Mouse (Mus musculus): Measurements from ENCODE around the gene Ugt1a8. TPM values are rescaled to one million over a fixed set of nuclear protein-coding genes. Genes with fewer than 3 reads are reported as not detected.
"Not testable (repeated sequence)": the region's sequence is repeated elsewhere in the genome, so short reads cannot be mapped to it uniquely, and the experiment has no call there.

Gene Ugt1a8
- not detected for polyA plus RNA-seq (2012; fragmentation: generic; extraction: Trizol)
- long read RNA-seq, experiment 1, result 0 reads
- long read RNA-seq, experiment 2, result 0 reads

DNA sequence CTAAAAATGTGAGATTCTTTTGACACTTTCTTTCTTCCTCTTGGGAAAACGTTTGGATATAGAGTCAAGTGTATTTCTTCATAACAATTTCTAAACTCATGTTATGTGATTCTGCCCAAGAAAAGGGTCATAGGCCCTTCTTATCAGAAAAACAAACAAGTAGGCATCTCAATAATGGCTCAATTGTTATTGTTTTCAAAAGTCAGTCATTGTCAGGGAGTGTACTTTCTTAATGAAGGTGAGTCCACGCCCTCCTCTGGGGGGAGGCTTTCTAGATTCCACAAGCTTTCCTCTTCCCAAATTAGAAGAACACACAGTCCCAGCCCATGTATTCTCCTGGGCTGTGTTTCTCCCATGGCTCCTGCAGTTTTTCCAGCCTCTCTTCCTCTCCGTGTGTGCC is at the start of gene Ugt1a8:
Ugt1a8 (plus strand) TSS at position 301 of the 400 bp plus-strand sequence.
- H3K27me3 ChIP-seq (ENCODE audit: control insufficient read depth, insufficient read depth, insufficient read length), result peaks cover 14% of the 10 kb centered on the region
- no peaks in the 10 kb centered on the region for H3K79me3 ChIP-seq (ENCODE audit: low read depth)
- H3K36me3 ChIP-seq (ENCODE audit: control insufficient read depth, insufficient read depth), result no peaks in the 10 kb centered on the region
- H3K4me3 ChIP-seq (ENCODE audit: insufficient read depth, poor library complexity, severe bottlenecking), result no peak within 1 kb of the TSS
- TF ChIP-seq CTCF (IDR thresholded peaks at IDR 0.05; ENCODE audit: control insufficient read depth, insufficient read depth, insufficient read length) (no peak), FOSL1 (IDR thresholded peaks at IDR 0.05; ENCODE audit: insufficient read depth, low read length, poor library complexity, severe bottlenecking) (no peak), MAX (IDR thresholded peaks at IDR 0.05) (no peak), MYOD1 (IDR thresholded peaks at IDR 0.05; ENCODE audit: control insufficient read depth, insufficient read length, low read depth) (no peak), MYOG (IDR thresholded peaks at IDR 0.05; ENCODE audit: control insufficient read depth, extremely low read depth, insufficient read length) (no peak), USF1 (IDR thresholded peaks at IDR 0.05; ENCODE audit: low read depth) (no peak), CEBPB (IDR thresholded peaks at IDR 0.05; ENCODE audit: low read depth) (no peak)
- no peaks in the 10 kb centered on the region for H3K79me2 ChIP-seq (ENCODE audit: control insufficient read depth, insufficient read depth)
- H3ac ChIP-seq (ENCODE audit: control insufficient read depth, insufficient read length, low read depth), result no peak within 1 kb of the TSS

DNA sequence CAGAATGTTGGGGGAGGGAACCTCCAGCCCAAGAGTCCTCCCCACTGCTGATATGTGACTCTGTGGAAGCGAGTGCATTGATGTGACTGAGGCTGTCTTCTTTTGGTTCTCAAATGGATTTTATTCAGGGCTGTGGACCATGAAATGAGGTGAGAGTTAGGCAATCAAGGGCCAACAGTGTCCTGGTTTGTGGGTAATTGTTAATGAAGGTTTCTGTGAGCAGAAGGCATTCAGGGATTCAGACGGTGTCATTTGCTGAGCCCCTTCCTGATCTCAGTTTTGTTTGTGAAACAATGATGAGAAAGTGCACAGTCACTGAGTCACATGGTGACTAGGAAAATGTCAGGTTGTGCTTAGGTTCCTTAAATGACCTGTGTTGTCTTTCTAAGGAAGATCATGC is 44.6 kb upstream of the Ugt1a8 start:
- H3K79me3 ChIP-seq (ENCODE audit: low read depth); H3K27me3 ChIP-seq (ENCODE audit: control insufficient read depth, insufficient read depth, insufficient read length); H3K79me2 ChIP-seq (ENCODE audit: control insufficient read depth, insufficient read depth); H3ac ChIP-seq (ENCODE audit: control insufficient read depth, insufficient read length, low read depth); H3K4me3 ChIP-seq (ENCODE audit: insufficient read depth, poor library complexity, severe bottlenecking); H3K36me3 ChIP-seq (ENCODE audit: control insufficient read depth, insufficient read depth): not testable (repeated sequence)

DNA sequence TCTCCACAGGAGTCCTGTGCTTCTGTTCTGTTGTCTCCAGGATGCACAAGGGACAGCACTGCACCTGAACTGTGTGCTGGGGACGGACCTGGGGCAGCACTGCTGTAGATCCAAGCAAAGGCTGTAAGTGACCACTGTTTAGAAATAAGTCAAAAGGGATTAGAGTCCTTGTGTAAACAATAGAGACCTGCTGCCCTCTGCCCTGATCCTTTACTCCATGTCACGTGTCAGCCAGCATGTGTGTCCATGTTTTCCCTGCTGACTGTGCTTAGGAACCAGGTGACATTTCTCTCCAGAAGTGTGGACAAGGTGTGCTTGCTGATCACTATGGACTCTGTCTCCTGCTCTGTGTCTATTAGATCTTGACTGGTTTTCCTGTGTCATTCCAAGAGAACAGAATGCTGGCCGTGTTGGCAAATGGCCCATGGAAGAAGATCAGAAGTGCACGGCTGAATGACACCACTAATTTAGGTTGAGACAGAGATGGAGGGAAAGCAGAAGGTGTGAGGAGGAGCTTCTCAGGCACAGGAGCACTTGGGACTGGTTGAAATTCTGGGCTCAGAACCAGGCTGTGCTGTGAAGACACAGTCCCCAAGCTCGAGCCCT is 42.7 kb upstream of the Ugt1a8 start:
- not testable (repeated sequence) for H3K79me3 ChIP-seq (ENCODE audit: low read depth); H3K79me2 ChIP-seq (ENCODE audit: control insufficient read depth, insufficient read depth); H3K27me3 ChIP-seq (ENCODE audit: control insufficient read depth, insufficient read depth, insufficient read length); H3K36me3 ChIP-seq (ENCODE audit: control insufficient read depth, insufficient read depth); H3K4me3 ChIP-seq (ENCODE audit: insufficient read depth, poor library complexity, severe bottlenecking); H3ac ChIP-seq (ENCODE audit: control insufficient read depth, insufficient read length, low read depth)

DNA sequence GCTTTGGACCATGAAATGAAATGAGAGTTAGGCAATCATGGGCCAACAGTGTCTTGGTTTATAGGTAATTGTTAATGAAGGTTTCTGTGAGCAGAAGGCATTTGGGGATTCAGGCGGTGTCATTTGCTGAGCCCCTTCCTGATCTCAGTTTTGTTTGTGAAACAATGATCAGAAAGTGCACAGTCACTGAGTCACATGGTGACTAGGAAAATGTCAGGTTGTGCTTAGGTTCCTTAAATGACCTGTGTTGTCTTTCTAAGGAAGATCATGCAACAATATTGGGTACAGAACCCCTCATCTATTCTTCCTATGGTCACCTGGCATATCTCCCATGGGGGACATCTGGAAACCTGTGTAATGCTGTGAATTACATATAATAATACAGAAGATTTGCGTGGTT is 40.2 kb upstream of the Ugt1a8 start:
- H3K27me3 ChIP-seq (ENCODE audit: control insufficient read depth, insufficient read depth, insufficient read length); H3K36me3 ChIP-seq (ENCODE audit: control insufficient read depth, insufficient read depth); H3K79me3 ChIP-seq (ENCODE audit: low read depth); H3ac ChIP-seq (ENCODE audit: control insufficient read depth, insufficient read length, low read depth); H3K79me2 ChIP-seq (ENCODE audit: control insufficient read depth, insufficient read depth); H3K4me3 ChIP-seq (ENCODE audit: insufficient read depth, poor library complexity, severe bottlenecking): not testable (repeated sequence)

DNA sequence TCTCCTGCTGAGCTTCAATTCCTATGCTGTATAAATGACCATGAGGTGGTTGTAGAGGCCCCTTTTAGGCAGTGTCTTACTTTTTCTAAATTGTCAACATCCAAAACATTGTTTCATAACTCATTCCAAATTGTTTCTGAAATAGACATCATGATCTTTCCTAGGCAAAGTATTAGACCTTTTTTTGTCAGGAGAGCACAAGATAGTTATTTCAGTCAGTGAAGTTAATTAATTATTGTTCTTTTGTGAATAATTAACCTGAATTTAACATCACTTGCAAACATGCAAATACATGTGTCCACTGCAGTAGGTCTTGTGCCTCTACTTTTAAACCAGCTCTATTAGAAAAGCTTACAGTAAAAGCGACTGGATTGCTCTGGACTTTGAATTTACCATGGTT is 32.5 kb upstream of the Ugt1a8 start, which contains the start of gene Ugt1a10:
Ugt1a10 (plus strand) TSS at position 301 of the 400 bp plus-strand sequence.
- Histone ChIP-seq H3ac (ENCODE audit: control insufficient read depth, insufficient read length, low read depth) (no peak within 1 kb of the TSS), H3K27me3 (ENCODE audit: control insufficient read depth, insufficient read depth, insufficient read length) (peaks cover 3% of the 10 kb centered on the region), H3K4me3 (ENCODE audit: insufficient read depth, poor library complexity, severe bottlenecking) (no peak within 1 kb of the TSS), H3K36me3 (ENCODE audit: control insufficient read depth, insufficient read depth) (no peaks in the 10 kb centered on the region), H3K79me3 (ENCODE audit: low read depth) (no peaks in the 10 kb centered on the region), H3K79me2 (ENCODE audit: control insufficient read depth, insufficient read depth) (no peaks in the 10 kb centered on the region)
- TF ChIP-seq USF1 (IDR thresholded peaks at IDR 0.05; ENCODE audit: low read depth), result no peak
- TF ChIP-seq FOSL1 (IDR thresholded peaks at IDR 0.05; ENCODE audit: insufficient read depth, low read length, poor library complexity, severe bottlenecking), result no peak
- TF ChIP-seq MYOD1 (IDR thresholded peaks at IDR 0.05; ENCODE audit: control insufficient read depth, insufficient read length, low read depth), result no peak
- no peak for TF ChIP-seq MAX (IDR thresholded peaks at IDR 0.05)
- no peak for TF ChIP-seq CTCF (IDR thresholded peaks at IDR 0.05; ENCODE audit: control insufficient read depth, insufficient read depth, insufficient read length)
- no peak for TF ChIP-seq CEBPB (IDR thresholded peaks at IDR 0.05; ENCODE audit: low read depth)
- no peak for TF ChIP-seq MYOG (IDR thresholded peaks at IDR 0.05; ENCODE audit: control insufficient read depth, extremely low read depth, insufficient read length)

DNA sequence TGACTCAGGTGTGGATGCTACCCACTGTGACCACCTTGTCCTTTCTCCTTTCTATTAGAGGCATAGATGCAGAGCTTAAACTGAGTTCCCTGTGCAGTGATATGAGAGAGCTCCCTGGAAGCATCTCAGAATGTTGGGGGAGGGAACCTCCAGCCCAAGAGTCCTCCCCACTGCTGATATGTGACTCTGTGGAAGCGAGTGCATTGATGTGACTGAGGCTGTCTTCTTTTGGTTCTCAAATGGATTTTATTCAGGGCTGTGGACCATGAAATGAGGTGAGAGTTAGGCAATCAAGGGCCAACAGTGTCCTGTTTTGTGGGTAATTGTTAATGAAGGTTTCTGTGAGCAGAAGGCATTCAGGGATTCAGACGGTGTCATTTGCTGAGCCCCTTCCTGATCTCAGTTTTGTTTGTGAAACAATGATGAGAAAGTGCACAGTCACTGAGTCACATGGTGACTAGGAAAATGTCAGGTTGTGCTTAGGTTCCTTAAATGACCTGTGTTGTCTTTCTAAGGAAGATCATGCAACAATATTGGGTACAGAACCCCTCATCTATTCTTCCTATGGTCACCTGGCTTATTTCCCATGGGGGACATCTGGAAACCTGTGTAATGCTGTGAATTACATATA is 21.0 kb upstream of the Ugt1a8 start:
- not testable (repeated sequence) for H3K79me3 ChIP-seq (ENCODE audit: low read depth); H3K79me2 ChIP-seq (ENCODE audit: control insufficient read depth, insufficient read depth); H3ac ChIP-seq (ENCODE audit: control insufficient read depth, insufficient read length, low read depth); H3K27me3 ChIP-seq (ENCODE audit: control insufficient read depth, insufficient read depth, insufficient read length); H3K36me3 ChIP-seq (ENCODE audit: control insufficient read depth, insufficient read depth); H3K4me3 ChIP-seq (ENCODE audit: insufficient read depth, poor library complexity, severe bottlenecking)

DNA sequence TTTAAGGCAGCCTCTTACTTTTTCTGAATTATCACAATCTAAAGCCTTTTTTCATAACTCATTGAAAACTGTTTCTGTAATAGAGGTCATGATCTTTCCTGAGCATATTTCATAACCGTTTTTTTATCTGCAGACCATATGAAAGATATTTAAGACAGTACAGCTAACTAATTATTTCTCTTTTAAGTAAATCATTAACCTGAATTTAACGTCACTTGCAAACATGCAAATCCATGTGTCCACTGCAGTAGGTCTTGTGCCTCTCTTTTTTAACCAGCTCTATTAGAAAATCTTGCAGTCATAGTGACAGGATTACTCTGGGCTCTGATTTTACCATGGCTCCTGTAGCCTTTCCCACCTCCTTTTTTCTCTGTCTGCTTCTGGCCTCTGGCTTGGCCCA is 17.1 kb upstream of the Ugt1a8 start, which contains the start of gene Ugt1a9:
Ugt1a9 (plus strand) TSS at position 306 of the 400 bp plus-strand sequence.
- no peaks in the 10 kb centered on the region for H3K36me3 ChIP-seq (ENCODE audit: control insufficient read depth, insufficient read depth)
- H3ac ChIP-seq (ENCODE audit: control insufficient read depth, insufficient read length, low read depth), result no peak within 1 kb of the TSS
- TF ChIP-seq FOSL1 (IDR thresholded peaks at IDR 0.05; ENCODE audit: insufficient read depth, low read length, poor library complexity, severe bottlenecking), result no peak
- TF ChIP-seq CTCF (IDR thresholded peaks at IDR 0.05; ENCODE audit: control insufficient read depth, insufficient read depth, insufficient read length), result no peak
- no peak for TF ChIP-seq CEBPB (IDR thresholded peaks at IDR 0.05; ENCODE audit: low read depth)
- no peak for TF ChIP-seq MYOG (IDR thresholded peaks at IDR 0.05; ENCODE audit: control insufficient read depth, extremely low read depth, insufficient read length)
- no peak for TF ChIP-seq MAX (IDR thresholded peaks at IDR 0.05)
- no peak for TF ChIP-seq USF1 (IDR thresholded peaks at IDR 0.05; ENCODE audit: low read depth)
- TF ChIP-seq MYOD1 (IDR thresholded peaks at IDR 0.05; ENCODE audit: control insufficient read depth, insufficient read length, low read depth), result no peak
- no peaks in the 10 kb centered on the region for H3K79me2 ChIP-seq (ENCODE audit: control insufficient read depth, insufficient read depth)
- H3K79me3 ChIP-seq (ENCODE audit: low read depth), result no peaks in the 10 kb centered on the region
- H3K4me3 ChIP-seq (ENCODE audit: insufficient read depth, poor library complexity, severe bottlenecking), result no peak within 1 kb of the TSS
- no peaks in the 10 kb centered on the region for H3K27me3 ChIP-seq (ENCODE audit: control insufficient read depth, insufficient read depth, insufficient read length)

All from C2C12 (cell line).